Mouse (Mus musculus): ENCODE measurements around the gene Olfr978. TPM values are rescaled to one million over a fixed set of nuclear protein-coding genes. Genes with fewer than 3 reads are reported as not detected.
"Not testable (repeated sequence)": the region's sequence is repeated elsewhere in the genome, so short reads cannot be mapped to it uniquely, and the experiment has no call there.

The Olfr978 gene
- polyA plus RNA-seq (2016; fragmentation: Nextera tagmentation; extraction: Ambion mirVana): not detected in 2 replicates

DNA sequence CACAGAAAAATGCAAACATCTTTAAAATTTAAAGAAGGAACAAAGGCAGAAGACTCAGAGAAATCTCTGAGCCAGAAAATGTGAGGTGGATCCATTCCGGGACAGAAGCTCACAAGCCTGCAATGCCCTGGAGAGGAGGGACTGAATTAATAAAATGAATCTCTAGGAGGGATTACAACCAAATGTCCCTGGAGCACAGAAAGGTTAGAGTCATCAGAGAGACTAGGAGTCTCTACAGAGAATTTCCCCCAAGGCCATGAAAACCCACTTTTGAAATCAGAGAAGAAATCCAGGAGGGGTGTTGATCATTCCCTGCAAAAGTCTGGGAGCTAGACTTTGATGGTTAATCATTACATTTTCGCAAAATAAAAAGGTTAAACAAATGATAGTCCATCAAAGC is at the start of gene Olfr978:
Olfr978 (plus strand) TSS at position 301 of the 400 bp plus-strand sequence.
- ATAC-seq (ENCODE audit: low FRiP score): no peak
- 79% methylated on average over 2 of the region's 2 CpGs for WGBS
- Histone ChIP-seq H3K36me3 (replicated peaks) (no peaks in the 10 kb centered on the region), H3K9me3 (no peaks in the 10 kb centered on the region), H3K4me3 (replicated peaks) (no peak within 1 kb of the TSS), H3K4me1 (no peaks in the 10 kb centered on the region), H3K9ac (no peak within 1 kb of the TSS), H3K27me3 (no peaks in the 10 kb centered on the region), H3K27ac (no peak within 1 kb of the TSS), H3K4me2 (no peak within 1 kb of the TSS)

DNA sequence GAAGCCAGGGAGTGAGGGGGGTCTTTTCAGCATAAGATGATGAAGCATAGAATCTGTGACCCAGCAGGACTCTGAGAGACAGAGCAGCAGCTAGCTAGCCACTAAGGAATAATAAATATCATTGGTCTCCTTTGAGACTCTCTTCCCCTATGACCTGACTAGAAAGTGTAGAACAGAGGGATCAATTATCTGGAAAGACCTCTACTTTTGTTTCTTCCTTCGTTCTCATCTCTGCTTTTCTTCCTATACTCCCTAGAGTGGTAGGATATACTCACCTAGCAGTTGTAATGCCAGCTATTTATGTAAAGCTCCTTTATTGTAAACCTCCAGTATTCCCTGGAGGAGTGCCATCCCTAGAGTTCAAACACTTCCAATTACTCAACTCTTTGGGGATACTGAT is 40.0 kb upstream of the Olfr978 start, which contains the start of gene Olfr975:
Olfr975 (minus strand) TSS at position 101 of the 400 bp plus-strand sequence.
- H3K9ac ChIP-seq: no peak within 1 kb of the TSS
- H3K27me3 ChIP-seq: no peaks in the 10 kb centered on the region
- no peaks in the 10 kb centered on the region for H3K36me3 ChIP-seq (replicated peaks)
- no peaks in the 10 kb centered on the region for H3K9me3 ChIP-seq
- WGBS: 55% methylated on average over 1 of the region's 1 CpGs
- ATAC-seq (ENCODE audit: low FRiP score): no peak
- H3K4me3 ChIP-seq (replicated peaks): no peak within 1 kb of the TSS
- H3K4me1 ChIP-seq: no peaks in the 10 kb centered on the region
- H3K4me2 ChIP-seq: no peak within 1 kb of the TSS
- no peak within 1 kb of the TSS for H3K27ac ChIP-seq

DNA sequence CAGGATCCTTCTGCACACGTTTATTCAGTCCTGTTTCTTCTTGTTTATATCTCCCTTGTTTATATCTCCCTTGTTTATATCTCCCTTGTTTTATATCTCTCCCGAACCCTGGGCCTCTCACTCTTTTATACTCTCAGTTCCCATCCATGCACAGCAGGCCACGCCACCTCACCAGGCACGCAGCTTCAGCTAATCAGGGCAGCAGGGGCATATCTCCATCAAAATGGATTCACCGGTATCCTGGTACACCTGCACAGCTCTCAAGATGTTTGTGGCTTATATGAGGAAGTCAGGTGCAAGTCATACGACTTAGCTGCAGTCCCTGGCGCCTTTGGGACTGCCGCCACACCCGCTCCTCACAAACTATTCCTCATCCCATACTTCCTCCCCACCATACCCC is 30.9 kb upstream of the Olfr978 start, which contains the start of gene Olfr976:
Olfr976 (minus strand) TSS at position 101 of the 400 bp plus-strand sequence.
- not testable (repeated sequence) for ATAC-seq (ENCODE audit: low FRiP score); H3K4me3 ChIP-seq (replicated peaks); H3K9ac ChIP-seq; H3K27ac ChIP-seq; H3K4me1 ChIP-seq; H3K36me3 ChIP-seq (replicated peaks); H3K27me3 ChIP-seq; H3K4me2 ChIP-seq; H3K9me3 ChIP-seq
- WGBS: 92% methylated on average over 8 of the region's 9 CpGs

GRCm38 (mm10) chr9:39976581-39977145 is 15.2 kb upstream of the Olfr978 start:
- H3K9me3 ChIP-seq; H3K27me3 ChIP-seq; H3K4me2 ChIP-seq; H3K4me1 ChIP-seq; ATAC-seq (ENCODE audit: low FRiP score); H3K9ac ChIP-seq; H3K27ac ChIP-seq; H3K36me3 ChIP-seq (replicated peaks); H3K4me3 ChIP-seq (replicated peaks): not testable (repeated sequence)
- WGBS: 86% methylated on average over 1 of the region's 1 CpGs

DNA sequence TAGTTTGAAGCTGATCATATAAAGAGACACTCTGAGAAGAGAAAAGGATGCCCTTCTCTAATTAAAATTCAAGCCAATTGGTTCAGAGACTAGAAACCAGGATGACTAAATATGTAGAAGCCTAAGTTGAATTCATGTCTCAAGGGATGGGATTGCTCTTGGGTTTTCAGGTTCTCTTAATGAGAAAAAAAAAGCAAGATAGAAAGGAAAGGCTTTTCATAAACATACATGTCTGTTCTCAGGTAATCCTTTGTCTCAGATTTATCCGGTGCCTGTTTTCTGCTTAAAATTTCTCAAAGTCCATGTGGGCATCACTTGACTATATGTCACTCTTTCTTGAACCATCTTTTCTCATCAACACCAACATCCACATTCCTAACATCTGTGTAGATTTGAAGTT is 11.5 kb downstream of the Olfr978 start, which contains the start of gene Olfr979:
Olfr979 (minus strand) TSS at position 101 of the 400 bp plus-strand sequence.
- Histone ChIP-seq H3K4me2 (no peak within 1 kb of the TSS), H3K27me3 (no peaks in the 10 kb centered on the region), H3K27ac (no peak within 1 kb of the TSS), H3K9me3 (no peaks in the 10 kb centered on the region), H3K4me1 (no peaks in the 10 kb centered on the region), H3K4me3 (replicated peaks) (no peak within 1 kb of the TSS), H3K36me3 (replicated peaks) (no peaks in the 10 kb centered on the region), H3K9ac (no peak within 1 kb of the TSS)
- WGBS: 100% methylated on average over 1 of the region's 1 CpGs
- no peak for ATAC-seq (ENCODE audit: low FRiP score)

GRCm38 (mm10) chr9:40009482-40009881 is 17.6 kb downstream of the Olfr978 start, which contains the start of gene Olfr980:
Gene Olfr980, minus strand, starts transcription at chr9:40009582.
- no peak for ATAC-seq (ENCODE audit: low FRiP score)

GRCm38 (mm10) chr9:40021164-40021563 is 29.3 kb downstream of the Olfr978 start, which contains the start of gene Olfr981:
Gene Olfr981, plus strand, starts transcription at chr9:40021464.
- Histone ChIP-seq H3K9ac (no peak within 1 kb of the TSS), H3K27ac (no peak within 1 kb of the TSS), H3K4me2 (no peak within 1 kb of the TSS), H3K27me3 (no peaks in the 10 kb centered on the region), H3K36me3 (replicated peaks) (no peaks in the 10 kb centered on the region), H3K4me3 (replicated peaks) (no peak within 1 kb of the TSS), H3K4me1 (no peaks in the 10 kb centered on the region), H3K9me3 (no peaks in the 10 kb centered on the region)
- 78% methylated on average over 2 of the region's 2 CpGs for WGBS
- no peak for ATAC-seq (ENCODE audit: low FRiP score)

More at GRCm38 (mm10) chr9:40009482-40009881, 17.6 kb downstream of the Olfr978 start, which contains the start of gene Olfr980:
- Histone ChIP-seq H3K4me1 (no peaks in the 10 kb centered on the region), H3K4me2 (no peak within 1 kb of the TSS), H3K27me3 (no peaks in the 10 kb centered on the region), H3K36me3 (replicated peaks) (no peaks in the 10 kb centered on the region), H3K9ac (no peak within 1 kb of the TSS), H3K9me3 (no peaks in the 10 kb centered on the region), H3K4me3 (replicated peaks) (no peak within 1 kb of the TSS), H3K27ac (no peak within 1 kb of the TSS)
- WGBS: 90% methylated on average over 1 of the region's 1 CpGs

Other genes with a start within 250 kb of the Olfr978 start
- gene Olfr967, start 245.9 kb upstream of the Olfr978 start, polyA plus RNA-seq (2016; fragmentation: Nextera tagmentation; extraction: Ambion mirVana): not detected in 2 replicates
- not detected in 2 replicates for gene Olfr968, start 208.9 kb upstream of the Olfr978 start, polyA plus RNA-seq (2016; fragmentation: Nextera tagmentation; extraction: Ambion mirVana)
- not detected in 2 replicates for gene Olfr969, start 201.2 kb upstream of the Olfr978 start, polyA plus RNA-seq (2016; fragmentation: Nextera tagmentation; extraction: Ambion mirVana)
- gene Olfr970, start 183.3 kb upstream of the Olfr978 start, polyA plus RNA-seq (2016; fragmentation: Nextera tagmentation; extraction: Ambion mirVana): not detected in 2 replicates
- gene Olfr971, start 155.2 kb upstream of the Olfr978 start, polyA plus RNA-seq (2016; fragmentation: Nextera tagmentation; extraction: Ambion mirVana): not detected in 2 replicates
- gene Olfr972, start 125.7 kb upstream of the Olfr978 start, polyA plus RNA-seq (2016; fragmentation: Nextera tagmentation; extraction: Ambion mirVana): not detected in 2 replicates
- not detected in 2 replicates for gene Olfr229, start 84.8 kb upstream of the Olfr978 start, polyA plus RNA-seq (2016; fragmentation: Nextera tagmentation; extraction: Ambion mirVana)
- gene Olfr974, start 54.6 kb upstream of the Olfr978 start, polyA plus RNA-seq (2016; fragmentation: Nextera tagmentation; extraction: Ambion mirVana): not detected in 2 replicates
- gene Olfr975, start 40.1 kb upstream of the Olfr978 start, polyA plus RNA-seq (2016; fragmentation: Nextera tagmentation; extraction: Ambion mirVana): 0.06 TPM in 1 of 2 replicates, not detected in the other
- gene Olfr976, start 31.0 kb upstream of the Olfr978 start, polyA plus RNA-seq (2016; fragmentation: Nextera tagmentation; extraction: Ambion mirVana): not detected in 2 replicates
- not detected in 2 replicates for gene Olfr979, start 11.4 kb downstream of the Olfr978 start, polyA plus RNA-seq (2016; fragmentation: Nextera tagmentation; extraction: Ambion mirVana)
- gene Olfr980, start 17.5 kb downstream of the Olfr978 start, polyA plus RNA-seq (2016; fragmentation: Nextera tagmentation; extraction: Ambion mirVana): not detected in 2 replicates
- not detected in 2 replicates for gene Olfr981, start 29.4 kb downstream of the Olfr978 start, polyA plus RNA-seq (2016; fragmentation: Nextera tagmentation; extraction: Ambion mirVana)
- not detected in 2 replicates for gene Olfr982, start 81.7 kb downstream of the Olfr978 start, polyA plus RNA-seq (2016; fragmentation: Nextera tagmentation; extraction: Ambion mirVana)
- not detected in 2 replicates for gene Olfr983, start 101.5 kb downstream of the Olfr978 start, polyA plus RNA-seq (2016; fragmentation: Nextera tagmentation; extraction: Ambion mirVana)
- not detected in 2 replicates for gene Olfr984, start 122.1 kb downstream of the Olfr978 start, polyA plus RNA-seq (2016; fragmentation: Nextera tagmentation; extraction: Ambion mirVana)
- not detected in 2 replicates for gene Olfr985, start 138.1 kb downstream of the Olfr978 start, polyA plus RNA-seq (2016; fragmentation: Nextera tagmentation; extraction: Ambion mirVana)
- not detected in 2 replicates for gene Tmem225, start 156.0 kb downstream of the Olfr978 start, polyA plus RNA-seq (2016; fragmentation: Nextera tagmentation; extraction: Ambion mirVana)
- gene Olfr986, start 188.8 kb downstream of the Olfr978 start, polyA plus RNA-seq (2016; fragmentation: Nextera tagmentation; extraction: Ambion mirVana): not detected in 2 replicates
- gene Zfp202, start 200.2 kb downstream of the Olfr978 start, polyA plus RNA-seq (2016; fragmentation: Nextera tagmentation; extraction: Ambion mirVana): 8.2 and 8.4 TPM in 2 replicates